Mouse (Mus musculus) cerebellum, postnatal 14 days (tissue): ENCODE data around the gene Abhd17c.
"Not testable (repeated sequence)": the region's sequence is repeated elsewhere in the genome, so short reads cannot be mapped to it uniquely, and the experiment has no call there.

ENCODE experiments used
- DNase-seq, 2 experiments: peaks; one replicate each; pipeline ENCODE4 v3.0.0; 2021; ENCODE audit warnings: mixed read lengths in 2 of 2

Abhd17c gene

GRCm38 (mm10) chr7:84151001-84151959, at the start of gene Abhd17c:
Abhd17c (minus strand) TSS chr7:84151893.
- peak; percentile 59 to 65 for DNase-seq

GRCm38 (mm10) chr7:84197208-84197860, 45.6 kb upstream of the Abhd17c start:
- DNase-seq = no peak

GRCm38 (mm10) chr7:84196221-84196620, 44.5 kb upstream of the Abhd17c start:
- DNase-seq = no peak

- no peak for DNase-seq
Measured at GRCm38 (mm10) chr7:84192256-84192655, 40.6 kb upstream of the Abhd17c start.

GRCm38 (mm10) chr7:84191476-84191875, 39.8 kb upstream of the Abhd17c start:
- no peak for DNase-seq

- DNase-seq = no peak
Measured at GRCm38 (mm10) chr7:84188196-84188595, 36.5 kb upstream of the Abhd17c start.

- DNase-seq = no peak
Measured at GRCm38 (mm10) chr7:84185196-84185595, 33.5 kb upstream of the Abhd17c start.

- DNase-seq = no peak
Measured at GRCm38 (mm10) chr7:84184703-84185102, 33.0 kb upstream of the Abhd17c start.

- DNase-seq = not testable (repeated sequence)
Measured at GRCm38 (mm10) chr7:84178809-84179208, 27.1 kb upstream of the Abhd17c start.

- DNase-seq = peak; percentile 29 to 42
Measured at GRCm38 (mm10) chr7:84174655-84175448, 23.2 kb upstream of the Abhd17c start.

GRCm38 (mm10) chr7:84173394-84173793, 21.7 kb upstream of the Abhd17c start:
- no peak for DNase-seq

- DNase-seq = no peak
Measured at GRCm38 (mm10) chr7:84171177-84171787, 19.6 kb upstream of the Abhd17c start.

GRCm38 (mm10) chr7:84168355-84168754, 16.7 kb upstream of the Abhd17c start:
- DNase-seq = no peak

GRCm38 (mm10) chr7:84166721-84167419, 15.2 kb upstream of the Abhd17c start:
- DNase-seq = no peak

GRCm38 (mm10) chr7:84166007-84166406, 14.3 kb upstream of the Abhd17c start:
- DNase-seq = no peak

GRCm38 (mm10) chr7:84165288-84165687, 13.6 kb upstream of the Abhd17c start:
- no peak for DNase-seq

- DNase-seq = no peak
Measured at GRCm38 (mm10) chr7:84164880-84165279, 13.2 kb upstream of the Abhd17c start.

- DNase-seq = no peak
Measured at GRCm38 (mm10) chr7:84164419-84164818, 12.7 kb upstream of the Abhd17c start.

GRCm38 (mm10) chr7:84163585-84163984, 11.9 kb upstream of the Abhd17c start:
- DNase-seq = no peak

- DNase-seq = no peak
Measured at GRCm38 (mm10) chr7:84159414-84159813, 7.7 kb upstream of the Abhd17c start.

GRCm38 (mm10) chr7:84153821-84154220, 2.1 kb upstream of the Abhd17c start:
- DNase-seq = no peak

- no peak for DNase-seq
Measured at GRCm38 (mm10) chr7:84152821-84153220, 1.1 kb upstream of the Abhd17c start.
